Mouse (Mus musculus) midbrain, embryonic 13.5 days (tissue): ENCODE measurements at regions not wholly inside any gene's neighbourhood (a gene's known extent, or its start where the extent isn't known, plus 50 kb on each side); places are given as distances from the start of the nearest gene placed in this dataset.

ENCODE experiments used
- ATAC-seq: fragments of 200-750 bp; cut with Nextera tagmentation; 2 replicates; pipeline ENCODE4 v1.8.0; 2017; ENCODE audit warnings: mild to moderate bottlenecking, moderate TSS enrichment, moderate library complexity
- H3K27ac ChIP-seq: fragments of 300-500 bp; sonication (generic); 2 replicates; pipeline ENCODE4 v1.5.1; 2015; ENCODE audit warnings: inconsistent platforms, mild to moderate bottlenecking, moderate library complexity
- H3K27me3 ChIP-seq: fragments of 300-500 bp; sonication (generic); 2 replicates; pipeline ENCODE4 v1.6.1; 2015; ENCODE audit warnings: mild to moderate bottlenecking, inconsistent platforms
- H3K36me3 ChIP-seq: fragments of 300-500 bp; sonication (generic); 2 replicates; pipeline ENCODE4 v1.6.1; 2015; ENCODE audit warnings: mild to moderate bottlenecking, inconsistent platforms
- H3K4me1 ChIP-seq: fragments of 300-500 bp; sonication (generic); replicated peaks from 2 replicates; pipeline ENCODE4 v1.6.1; 2015; ENCODE audit warnings: inconsistent platforms
- H3K4me2 ChIP-seq: fragments of 300-500 bp; sonication (generic); replicated peaks from 2 replicates; pipeline ENCODE4 v1.6.1; 2015; ENCODE audit warnings: moderate library complexity, mild to moderate bottlenecking, inconsistent platforms
- H3K4me3 ChIP-seq: fragments of 300-500 bp; sonication (generic); replicated peaks from 2 replicates; pipeline ENCODE4 v1.5.1; 2015; ENCODE audit warnings: mild to moderate bottlenecking, inconsistent platforms
- H3K9ac ChIP-seq: fragments of 300-500 bp; sonication (generic); replicated peaks from 2 replicates; pipeline ENCODE4 v1.6.1; 2015; ENCODE audit warnings: mild to moderate bottlenecking, inconsistent platforms
- H3K9me3 ChIP-seq: fragments of 300-500 bp; sonication (generic); 2 replicates; pipeline ENCODE4 v1.6.1; 2016; ENCODE audit warnings: mild to moderate bottlenecking, inconsistent platforms
- WGBS: fragments of 180-500 bp; shearing (Covaris S2); methylation state at CpG from one replicate; pipeline ENCODE4 v1.1.7; 2015; 5-methylcytosine and 5-hydroxymethylcytosine counted together

DNA sequence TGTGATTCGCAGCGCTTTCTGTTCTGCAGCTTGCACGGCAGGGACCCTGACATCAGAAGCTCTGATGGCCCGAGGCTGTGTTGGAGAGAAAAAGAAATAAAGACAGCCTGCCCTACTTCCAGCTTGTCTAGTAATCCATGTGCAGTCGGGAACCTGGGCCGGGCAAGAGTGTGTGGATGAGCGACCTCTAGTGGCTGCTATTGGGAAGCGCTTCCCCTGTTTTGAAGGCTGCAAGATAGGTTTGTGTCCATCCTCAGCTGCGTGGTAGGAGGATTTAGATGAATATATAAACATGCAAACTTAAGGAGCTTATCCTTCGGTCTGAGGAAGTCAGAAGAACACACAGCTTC is 111.5 kb upstream of the Stmnd1 start:
- 1% methylated on average over 10 of the region's 10 CpGs for WGBS
- Histone ChIP-seq H3K9me3 (peaks cover 3% of the 10 kb centered on the region; the same call in 1 of the 2 replicates), H3K4me2 (peak overlapping the region; percentile 48), H3K9ac (0 out of 2 replicates have a peak overlapping the region, but pooled peaks have one; percentile 40), H3K4me3 (peak overlapping the region; percentile 21), H3K27ac (peak overlapping the region; percentile 68), H3K27me3 (no peaks in the 10 kb centered on the region), H3K4me1 (peaks cover 14% of the 10 kb centered on the region), H3K36me3 (no peaks in the 10 kb centered on the region)
- ATAC-seq = peak; percentile 94

- peak overlapping the region; percentile 21 for H3K4me3 ChIP-seq
- peak; percentile 89 for ATAC-seq
- H3K4me2 ChIP-seq = peak overlapping the region; percentile 48
- peak overlapping the region; percentile 68 for H3K27ac ChIP-seq
- H3K36me3 ChIP-seq = no peaks in the 10 kb centered on the region
- 0 out of 2 replicates have a peak overlapping the region, but pooled peaks have one; percentile 40 for H3K9ac ChIP-seq
- peaks cover 7% of the 10 kb centered on the region; the same call in 1 of the 2 replicates for H3K9me3 ChIP-seq
- WGBS = 27% methylated on average over 13 of the region's 13 CpGs
- peaks cover 14% of the 10 kb centered on the region for H3K4me1 ChIP-seq
- H3K27me3 ChIP-seq = no peaks in the 10 kb centered on the region
Observed at GRCm38 (mm10) chr13:46161261-46162024, 112.1 kb upstream of the Stmnd1 start.

- no peak overlapping the region for H3K27ac ChIP-seq
- no peaks in the 10 kb centered on the region for H3K27me3 ChIP-seq
- H3K4me2 ChIP-seq = no peak overlapping the region
- 90% methylated on average over 14 of the region's 14 CpGs for WGBS
- peaks cover 14% of the 10 kb centered on the region for H3K4me1 ChIP-seq
- H3K9me3 ChIP-seq = peaks cover 7% of the 10 kb centered on the region; the same call in 1 of the 2 replicates
- no peaks in the 10 kb centered on the region for H3K36me3 ChIP-seq
- ATAC-seq = no peak
- no peak overlapping the region for H3K9ac ChIP-seq
- no peak overlapping the region for H3K4me3 ChIP-seq
Observed at GRCm38 (mm10) chr13:46159354-46159753, 114.2 kb upstream of the Stmnd1 start.

- H3K4me1 ChIP-seq = no peaks in the 10 kb centered on the region
- WGBS = 74% methylated on average over 14 of the region's 14 CpGs
- no peaks in the 10 kb centered on the region for H3K36me3 ChIP-seq
- H3K27ac ChIP-seq = no peak overlapping the region
- peaks cover 7% of the 10 kb centered on the region; the same call in 1 of the 2 replicates for H3K9me3 ChIP-seq
- H3K27me3 ChIP-seq = no peaks in the 10 kb centered on the region
- H3K4me2 ChIP-seq = no peak overlapping the region
- ATAC-seq = no peak
- no peak overlapping the region for H3K9ac ChIP-seq
- no peak overlapping the region for H3K4me3 ChIP-seq
Observed at GRCm38 (mm10) chr13:46153282-46154260, 120.0 kb upstream of the Stmnd1 start.

DNA sequence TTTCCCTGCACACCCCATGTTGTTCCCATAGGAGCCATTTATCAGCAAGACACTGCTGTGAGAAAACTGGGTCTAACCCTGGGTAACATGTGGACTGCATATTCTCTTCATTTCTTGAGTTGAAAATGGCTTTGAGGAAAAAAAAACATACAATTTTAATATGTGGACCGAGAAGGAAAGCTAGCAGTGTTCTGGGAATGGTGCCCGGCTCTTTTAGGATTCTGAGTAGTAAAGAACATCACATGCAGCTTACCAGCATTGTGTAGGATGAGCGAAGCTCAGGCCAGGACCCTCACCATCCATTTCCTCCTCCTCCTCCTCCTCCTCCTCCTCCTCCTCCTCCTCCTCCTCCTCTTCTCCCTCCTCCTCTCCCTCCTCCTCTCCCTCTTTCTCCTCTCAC is 133.5 kb upstream of the Stmnd1 start:
- Histone ChIP-seq H3K9me3 (no peaks in the 10 kb centered on the region), H3K27ac (no peak overlapping the region), H3K36me3 (no peaks in the 10 kb centered on the region), H3K9ac (no peak overlapping the region), H3K4me2 (no peak overlapping the region), H3K4me1 (no peaks in the 10 kb centered on the region), H3K27me3 (no peaks in the 10 kb centered on the region), H3K4me3 (no peak overlapping the region)
- no peak for ATAC-seq
- 90% methylated on average over 3 of the region's 3 CpGs for WGBS

GRCm38 (mm10) chr13:46139251-46139650 is 134.3 kb upstream of the Stmnd1 start:
- Histone ChIP-seq H3K4me1 (no peaks in the 10 kb centered on the region), H3K9ac (no peak overlapping the region), H3K9me3 (no peaks in the 10 kb centered on the region), H3K27ac (no peak overlapping the region), H3K27me3 (no peaks in the 10 kb centered on the region), H3K4me3 (no peak overlapping the region), H3K4me2 (no peak overlapping the region), H3K36me3 (no peaks in the 10 kb centered on the region)
- no peak for ATAC-seq
- 88% methylated on average over 5 of the region's 5 CpGs for WGBS

DNA sequence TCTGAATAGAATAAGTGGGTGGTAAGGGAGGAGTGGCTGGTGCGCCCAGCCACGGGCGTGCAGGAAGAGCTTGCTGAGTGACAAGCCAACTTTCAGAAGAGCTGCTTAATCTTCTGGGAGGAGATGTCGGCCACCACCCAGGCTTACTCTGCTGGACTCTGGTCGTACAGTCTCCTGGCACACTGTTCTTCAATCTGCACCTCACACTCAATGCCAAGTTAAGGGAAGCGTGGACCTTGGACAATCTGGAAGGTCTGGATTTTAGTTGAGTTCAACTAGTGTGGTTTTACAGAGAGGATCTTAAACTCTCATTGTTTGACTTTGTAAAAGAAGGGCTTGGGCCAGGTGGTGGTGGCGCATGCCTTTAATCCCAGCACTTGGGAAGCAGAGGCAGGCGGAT is 138.1 kb upstream of the Stmnd1 start:
- Histone ChIP-seq H3K9me3 (no peaks in the 10 kb centered on the region), H3K4me2 (no peak overlapping the region), H3K27me3 (no peaks in the 10 kb centered on the region), H3K4me3 (no peak overlapping the region), H3K9ac (no peak overlapping the region), H3K27ac (no peak overlapping the region), H3K4me1 (no peaks in the 10 kb centered on the region), H3K36me3 (no peaks in the 10 kb centered on the region)
- WGBS = 69% methylated on average over 8 of the region's 8 CpGs
- no peak for ATAC-seq

DNA sequence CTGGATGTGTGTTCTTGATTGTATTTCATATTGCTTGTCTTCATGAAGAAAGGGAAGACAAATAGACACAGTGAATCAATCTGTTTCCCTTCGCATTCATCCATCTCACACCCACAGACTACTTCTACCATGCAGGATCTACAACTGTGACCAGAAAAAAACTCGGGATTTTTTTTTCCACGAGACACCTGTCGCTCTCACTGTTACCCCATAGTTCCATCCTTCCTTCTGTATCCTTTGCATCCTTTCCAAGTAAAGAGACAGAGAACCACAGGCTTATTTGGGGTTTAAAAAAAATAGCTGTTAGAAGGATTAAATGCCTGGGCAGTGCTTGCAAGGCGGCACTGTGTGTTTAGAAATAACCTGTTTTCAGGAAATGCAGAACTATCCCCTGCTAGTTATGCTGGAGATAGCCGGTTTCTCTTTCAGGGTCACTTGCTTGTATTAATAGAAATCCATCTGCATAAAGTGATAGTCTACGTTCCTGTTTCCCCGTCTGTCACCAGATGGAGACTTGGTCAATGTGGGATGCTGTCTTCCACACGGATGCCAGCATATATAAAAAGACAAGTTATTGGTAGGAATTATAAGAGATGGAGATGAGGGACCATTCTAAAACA is 144.2 kb upstream of the Stmnd1 start:
- H3K9ac ChIP-seq = no peak overlapping the region
- ATAC-seq = no peak
- no peak overlapping the region for H3K4me3 ChIP-seq
- H3K4me1 ChIP-seq = no peaks in the 10 kb centered on the region
- H3K36me3 ChIP-seq = no peaks in the 10 kb centered on the region
- no peak overlapping the region for H3K4me2 ChIP-seq
- no peaks in the 10 kb centered on the region for H3K9me3 ChIP-seq
- WGBS = 92% methylated on average over 9 of the region's 9 CpGs
- no peaks in the 10 kb centered on the region for H3K27me3 ChIP-seq
- no peak overlapping the region for H3K27ac ChIP-seq

GRCm38 (mm10) chr13:46123446-46123845 is 150.1 kb upstream of the Stmnd1 start:
- Histone ChIP-seq H3K27me3 (no peaks in the 10 kb centered on the region), H3K9ac (no peak overlapping the region), H3K27ac (no peak overlapping the region), H3K4me1 (no peaks in the 10 kb centered on the region), H3K4me3 (no peak overlapping the region), H3K36me3 (no peaks in the 10 kb centered on the region), H3K9me3 (no peaks in the 10 kb centered on the region), H3K4me2 (no peak overlapping the region)
- ATAC-seq = no peak
- WGBS = 85% methylated on average over 3 of the region's 3 CpGs

GRCm38 (mm10) chr13:46116576-46116975 is 151.8 kb upstream of the Atxn1 start:
- Histone ChIP-seq H3K27ac (no peak overlapping the region), H3K9me3 (no peaks in the 10 kb centered on the region), H3K4me2 (no peak overlapping the region), H3K4me3 (no peak overlapping the region), H3K4me1 (no peaks in the 10 kb centered on the region), H3K36me3 (no peaks in the 10 kb centered on the region), H3K9ac (no peak overlapping the region), H3K27me3 (no peaks in the 10 kb centered on the region)
- ATAC-seq = no peak
- WGBS = 93% methylated on average over 4 of the region's 4 CpGs

DNA sequence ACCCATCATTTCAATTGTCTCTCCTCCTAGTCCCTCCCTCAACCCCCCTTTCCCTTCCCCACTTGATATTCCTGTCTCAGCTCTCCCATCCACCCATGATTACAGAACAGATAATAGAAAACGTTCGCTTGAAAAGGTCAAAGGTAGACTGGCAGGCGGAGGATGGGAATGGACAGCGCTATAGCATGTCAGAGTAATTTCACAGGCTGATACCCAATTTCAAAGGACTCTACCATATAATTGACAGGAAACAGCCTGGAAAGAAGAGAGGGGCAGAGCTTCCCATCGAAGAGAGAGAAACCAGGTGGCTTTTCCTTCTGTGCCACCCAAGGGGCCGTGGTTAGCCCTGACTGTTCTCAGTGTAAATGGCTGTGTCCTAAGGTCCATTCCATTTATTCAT is 140.2 kb upstream of the Atxn1 start:
- Histone ChIP-seq H3K9ac (no peak overlapping the region), H3K4me2 (no peak overlapping the region), H3K27me3 (no peaks in the 10 kb centered on the region), H3K27ac (no peak overlapping the region), H3K36me3 (no peaks in the 10 kb centered on the region), H3K4me3 (no peak overlapping the region), H3K4me1 (no peaks in the 10 kb centered on the region), H3K9me3 (no peaks in the 10 kb centered on the region)
- WGBS = 26% methylated on average over 6 of the region's 6 CpGs
- no peak for ATAC-seq

DNA sequence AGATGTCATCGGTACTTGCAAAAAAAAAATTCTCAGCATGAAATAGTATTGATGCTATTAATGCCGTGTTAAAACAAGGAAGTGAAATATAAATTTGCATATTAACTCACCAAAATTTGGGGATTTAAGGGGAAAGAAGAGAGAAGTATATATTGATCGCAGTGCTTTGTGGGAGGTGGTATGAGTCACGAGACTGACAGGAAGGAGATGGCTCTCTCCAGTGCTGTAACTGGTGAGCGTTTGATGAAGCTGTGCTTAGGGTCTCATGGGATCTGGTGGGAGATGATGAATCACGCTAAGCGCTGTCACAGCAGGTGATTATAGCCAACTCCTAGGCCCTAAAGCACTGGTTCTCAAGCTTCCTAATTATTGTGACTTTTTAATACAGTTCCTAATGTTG is 133.8 kb upstream of the Atxn1 start:
- Histone ChIP-seq H3K36me3 (no peaks in the 10 kb centered on the region), H3K4me3 (no peak overlapping the region), H3K4me1 (no peaks in the 10 kb centered on the region), H3K4me2 (no peak overlapping the region), H3K27ac (no peak overlapping the region), H3K27me3 (no peaks in the 10 kb centered on the region), H3K9me3 (no peaks in the 10 kb centered on the region), H3K9ac (no peak overlapping the region)
- WGBS = 86% methylated on average over 7 of the region's 7 CpGs
- no peak for ATAC-seq
